Mouse (Mus musculus) midbrain, embryonic 14.5 days (tissue): ENCODE results near the gene Snx12. TPM values are rescaled to one million over a fixed set of nuclear protein-coding genes. Genes with fewer than 3 reads are reported as not detected.

Source experiments
- ATAC-seq: fragments of 200-750 bp; cut with Nextera tagmentation; 2 replicates; pipeline ENCODE4 v1.8.0; 2017; ENCODE audit warnings: moderate number of reproducible peaks, moderate library complexity; ENCODE audit not compliant: low FRiP score, low TSS enrichment
- DNase-seq: peaks from one replicate; pipeline ENCODE4 v3.0.0-alpha.2; 2015
- H3K27ac ChIP-seq: fragments of 300-500 bp; sonication (generic); replicated peaks from 2 replicates; pipeline ENCODE4 v1.5.1; 2014; ENCODE audit warnings: mild to moderate bottlenecking, low read depth, low read length, moderate library complexity
- H3K27me3 ChIP-seq: fragments of 300-500 bp; sonication (generic); 2 replicates; pipeline ENCODE4 v1.6.1; 2014; ENCODE audit warnings: low read length, control low read depth, mixed read lengths; ENCODE audit not compliant: control insufficient read depth, insufficient read depth
- H3K36me3 ChIP-seq: fragments of 300-500 bp; sonication (generic); 2 replicates; pipeline ENCODE4 v1.6.1; 2014; ENCODE audit warnings: low read length, control low read depth; ENCODE audit not compliant: control insufficient read depth, insufficient read depth
- H3K4me1 ChIP-seq: fragments of 300-500 bp; sonication (generic); 2 replicates; pipeline ENCODE4 v1.6.1; 2014; ENCODE audit warnings: mild to moderate bottlenecking, antibody characterized with exemption, low read length, control low read depth; ENCODE audit not compliant: control insufficient read depth, insufficient read depth
- H3K4me2 ChIP-seq: fragments of 300-500 bp; sonication (generic); 2 replicates; pipeline ENCODE4 v1.6.1; 2014; ENCODE audit warnings: mild to moderate bottlenecking, low read length, moderate library complexity
- H3K4me3 ChIP-seq: fragments of 300-500 bp; sonication (generic); replicated peaks from 2 replicates; pipeline ENCODE4 v1.5.1; 2014; ENCODE audit warnings: low read depth, low read length
- H3K9ac ChIP-seq: fragments of 300-500 bp; sonication (generic); replicated peaks from 2 replicates; pipeline ENCODE4 v1.6.1; 2014; ENCODE audit warnings: mild to moderate bottlenecking, low read length, moderate library complexity
- H3K9me3 ChIP-seq: fragments of 300-500 bp; sonication (generic); 2 replicates; pipeline ENCODE4 v1.6.1; 2016; ENCODE audit warnings: low read length, control low read depth, mixed read lengths; ENCODE audit not compliant: control insufficient read depth
- WGBS: fragments of 180-500 bp; shearing (Covaris S2); extraction: QIAGEN DNeasy Blood & Tissue Kit; methylation state at CpG from one replicate; pipeline ENCODE4 v1.1.7; 2014; 5-methylcytosine and 5-hydroxymethylcytosine counted together
- polyA plus RNA-seq: library from polyadenylated mRNA; unstranded; fragments of >200 nt; fragmentation: Nextera tagmentation; extraction: Ambion mirVana; gene quantifications from 2 replicates; pipeline ENCODE4 v1.2.1, GENCODE M21; 2014

Snx12 gene
- polyA plus RNA-seq, 1 experiment from 2014 or later = 41.8 TPM

DNA sequence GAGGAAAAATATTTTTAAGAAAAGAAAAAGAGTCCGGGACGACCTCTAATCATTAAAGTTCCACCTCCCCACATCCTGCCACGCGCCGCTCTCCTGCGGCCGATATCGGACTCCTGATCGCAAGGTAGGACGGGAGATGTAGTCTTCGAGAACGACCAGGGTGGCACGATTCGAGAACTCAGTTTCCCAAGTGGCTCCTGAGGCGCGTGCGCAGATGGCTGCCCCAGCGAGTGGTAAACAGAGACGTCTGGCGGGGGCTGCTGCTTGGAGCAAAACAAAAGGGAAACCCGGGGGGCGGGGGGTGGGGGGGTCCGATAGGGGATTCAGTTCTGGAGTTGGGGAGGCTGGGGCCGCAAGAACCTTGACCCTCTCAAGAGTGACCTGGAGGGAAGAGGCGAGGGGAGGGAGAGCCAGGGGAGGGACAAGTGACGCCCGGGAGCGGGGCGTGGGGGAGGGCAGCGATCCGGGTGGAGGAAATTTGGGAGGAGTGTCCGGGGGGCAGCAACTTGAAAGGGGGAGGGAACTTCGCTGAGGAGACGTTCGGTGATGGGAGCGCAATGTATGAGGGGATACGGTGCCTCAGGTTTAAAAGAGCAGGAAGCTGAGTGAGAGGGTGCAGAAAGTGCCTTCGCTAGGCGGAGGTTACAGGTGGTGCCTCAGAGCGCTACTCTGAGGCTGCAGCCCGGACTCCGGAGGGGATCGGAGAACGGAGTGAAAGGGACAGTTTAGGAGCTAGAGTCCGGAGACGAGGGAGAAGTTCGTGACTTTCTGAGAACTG, 31.8 kb upstream of the Snx12 start, which contains the start of gene Foxo4:
TSS of gene Foxo4 (plus strand) at position 577 of the 778 bp plus-strand sequence.
- DNase-seq = peak; percentile 93
- H3K9ac ChIP-seq = peak within 1 kb of the TSS; percentile 20
- no peaks in the 10 kb centered on the region for H3K36me3 ChIP-seq
- no peaks in the 10 kb centered on the region for H3K27me3 ChIP-seq
- H3K4me3 ChIP-seq = peak within 1 kb of the TSS; percentile 47
- peak within 1 kb of the TSS; percentile 70 for H3K4me2 ChIP-seq
- ATAC-seq = peak; percentile 92
- H3K9me3 ChIP-seq = no peaks in the 10 kb centered on the region
- H3K27ac ChIP-seq = no peak within 1 kb of the TSS
- H3K4me1 ChIP-seq = no peaks in the 10 kb centered on the region
- WGBS = 26% methylated on average over 44 of the region's 47 CpGs

DNA sequence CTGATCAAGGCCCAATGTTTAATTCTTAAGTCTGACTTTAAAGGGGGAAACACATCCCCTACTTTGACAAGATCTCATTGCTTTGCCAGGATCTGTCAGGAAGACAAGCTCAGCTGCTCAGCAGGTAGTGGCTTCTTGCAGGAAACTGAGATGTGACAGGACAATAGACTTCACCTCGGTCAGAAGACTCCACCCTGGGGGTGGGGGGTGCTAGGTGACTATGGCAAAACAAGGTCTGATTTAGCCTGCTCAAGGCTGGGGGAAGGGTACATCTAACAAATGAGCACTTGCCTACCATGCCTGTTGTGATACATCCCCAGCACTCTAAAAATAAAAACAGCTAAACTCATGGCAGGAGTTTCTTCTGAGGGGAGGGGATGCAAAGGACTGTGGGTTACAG, 22.6 kb upstream of the Snx12 start:
- 17% methylated on average over 1 of the region's 1 CpGs for WGBS
- no peak overlapping the region for H3K4me3 ChIP-seq
- ATAC-seq = no peak

DNA sequence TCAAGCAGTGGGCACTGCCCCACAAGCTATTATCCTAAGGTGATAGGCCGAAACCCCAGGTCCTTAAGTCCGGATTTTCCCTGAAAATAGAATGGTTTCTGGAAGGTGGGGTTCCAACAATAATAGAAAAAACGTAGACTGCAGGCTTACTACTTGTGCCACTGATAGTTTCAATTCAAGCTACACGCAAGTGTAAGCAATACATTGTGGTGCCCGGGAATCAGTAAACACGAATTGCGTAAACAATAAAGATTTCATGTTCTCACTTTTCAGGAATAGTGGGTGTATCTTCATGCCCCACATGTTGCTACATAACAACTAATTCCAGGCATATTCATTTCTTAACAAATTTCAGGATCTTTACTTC, 416 bp upstream of the Snx12 start:
- no peaks in the 10 kb centered on the region for H3K27me3 ChIP-seq
- DNase-seq = no peak
- 27% methylated on average over 7 of the region's 7 CpGs for WGBS

More for the DNA sequence above, 22.6 kb upstream of the Snx12 start:
- Histone ChIP-seq H3K4me2 (no peak overlapping the region), H3K9me3 (no peaks in the 10 kb centered on the region), H3K27me3 (no peaks in the 10 kb centered on the region), H3K9ac (no peak overlapping the region), H3K27ac (no peak overlapping the region), H3K4me1 (no peaks in the 10 kb centered on the region), H3K36me3 (no peaks in the 10 kb centered on the region)
- no peak for DNase-seq

DNA sequence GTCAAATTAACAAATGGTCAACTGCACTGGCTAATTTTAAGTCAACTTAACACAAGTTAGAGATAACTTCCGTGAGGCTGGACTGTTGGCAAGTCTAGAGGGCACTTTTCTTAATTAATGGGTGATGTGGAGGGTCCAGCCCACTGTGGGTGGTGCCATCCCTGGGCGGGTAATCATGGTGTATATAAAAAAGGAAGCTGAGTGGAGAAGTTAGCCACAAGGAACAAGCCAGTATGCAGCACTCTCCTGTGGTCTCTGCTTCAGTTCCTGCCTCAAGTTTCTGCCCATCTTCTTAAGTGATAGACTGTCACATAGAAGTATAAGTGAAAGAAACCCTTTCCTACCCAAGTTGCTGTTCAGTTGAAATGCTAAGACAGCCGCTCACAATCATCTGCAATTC, 33.1 kb downstream of the Snx12 start:
- no peaks in the 10 kb centered on the region for H3K9me3 ChIP-seq
- H3K9ac ChIP-seq = no peak overlapping the region
- no peak overlapping the region for H3K4me2 ChIP-seq
- no peaks in the 10 kb centered on the region for H3K27me3 ChIP-seq
- ATAC-seq (no peak), DNase-seq (no peak)
- H3K27ac ChIP-seq = no peak overlapping the region
- WGBS = 86% methylated on average over 3 of the region's 3 CpGs
- H3K4me3 ChIP-seq = no peak overlapping the region
- no peaks in the 10 kb centered on the region for H3K4me1 ChIP-seq
- H3K36me3 ChIP-seq = no peaks in the 10 kb centered on the region

More for the DNA sequence above, 416 bp upstream of the Snx12 start:
- H3K9me3 ChIP-seq = no peaks in the 10 kb centered on the region
- H3K4me2 ChIP-seq = peak overlapping the region; percentile 54
- peak overlapping the region; percentile 61 for H3K27ac ChIP-seq
- H3K9ac ChIP-seq = no peak overlapping the region
- peaks cover 7% of the 10 kb centered on the region; the same call in 1 of the 2 replicates for H3K4me1 ChIP-seq
- peak overlapping the region; percentile 55 for H3K4me3 ChIP-seq
- no peaks in the 10 kb centered on the region for H3K36me3 ChIP-seq
- no peak; the same call in 1 of the 2 replicates for ATAC-seq

DNA sequence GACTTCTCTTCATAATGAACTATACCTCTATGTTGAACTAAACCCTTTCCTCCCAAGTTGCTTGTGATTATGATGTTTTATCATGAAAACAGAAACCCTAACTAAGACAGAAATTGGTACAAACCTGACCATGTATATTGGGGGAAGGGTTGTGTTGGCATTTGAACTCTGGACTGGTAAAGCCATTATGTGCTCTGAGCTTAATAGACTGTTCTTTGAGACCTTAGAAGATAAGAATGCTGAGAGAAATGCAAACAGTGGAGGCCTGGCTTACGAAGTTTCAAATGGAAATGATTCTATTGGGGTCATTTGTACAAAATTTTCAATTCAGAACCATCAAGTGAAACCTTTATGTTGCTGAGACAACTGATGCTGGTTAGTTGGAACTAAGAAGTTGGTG, 34.7 kb downstream of the Snx12 start:
- Histone ChIP-seq H3K27ac (no peak overlapping the region), H3K4me2 (no peak overlapping the region), H3K4me1 (no peaks in the 10 kb centered on the region), H3K9me3 (no peaks in the 10 kb centered on the region), H3K4me3 (no peak overlapping the region), H3K9ac (no peak overlapping the region), H3K27me3 (no peaks in the 10 kb centered on the region), H3K36me3 (no peaks in the 10 kb centered on the region)
- 78% methylated on average over 1 of the region's 1 CpGs for WGBS
- ATAC-seq (no peak), DNase-seq (no peak)

DNA sequence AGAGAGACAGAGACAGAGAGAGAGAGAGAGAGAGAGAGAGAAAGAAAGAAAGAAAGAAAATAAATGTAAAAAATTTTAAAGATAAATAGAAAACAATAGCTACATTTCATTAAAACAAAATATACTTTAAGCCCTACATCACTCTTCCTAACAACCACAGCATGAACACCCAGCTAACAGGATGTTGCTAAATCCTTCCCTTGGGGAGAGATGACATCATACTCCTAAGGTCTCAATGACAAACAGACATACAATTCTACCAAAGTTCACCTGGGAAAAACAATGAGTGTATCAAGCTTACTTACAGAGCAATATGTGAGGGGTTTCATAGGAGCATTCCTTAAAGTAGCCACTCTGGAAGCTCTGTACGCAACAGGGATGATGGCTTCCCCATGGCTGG, 49.0 kb downstream of the Snx12 start:
- Histone ChIP-seq H3K4me3 (no peak overlapping the region), H3K36me3 (no peaks in the 10 kb centered on the region), H3K27me3 (no peaks in the 10 kb centered on the region), H3K9ac (no peak overlapping the region), H3K4me2 (no peak overlapping the region), H3K4me1 (no peaks in the 10 kb centered on the region), H3K27ac (no peak overlapping the region), H3K9me3 (no peaks in the 10 kb centered on the region)
- ATAC-seq (no peak), DNase-seq (no peak)
- 81% methylated on average over 1 of the region's 1 CpGs for WGBS

DNA sequence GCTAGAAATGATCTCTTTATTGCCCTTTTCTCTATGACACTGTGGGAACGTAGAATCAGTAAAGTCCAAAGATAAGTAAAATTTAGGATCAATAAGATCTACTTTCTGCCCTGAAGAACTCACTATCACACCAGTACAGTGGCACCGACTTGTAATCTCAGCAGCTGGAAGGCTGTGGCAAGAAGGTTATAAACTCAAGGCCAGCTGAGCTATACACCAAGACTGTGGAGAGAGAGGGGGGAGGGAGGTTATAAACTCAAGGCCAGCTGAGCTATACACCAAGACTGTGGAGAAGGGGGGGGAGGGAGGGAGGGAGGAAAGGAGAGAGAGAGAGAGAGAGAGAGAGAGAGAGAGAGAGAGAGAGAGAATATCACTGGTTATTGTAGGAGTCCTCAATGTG, 53.9 kb downstream of the Snx12 start:
- Histone ChIP-seq H3K4me2 (no peak overlapping the region), H3K27me3 (no peaks in the 10 kb centered on the region), H3K36me3 (no peaks in the 10 kb centered on the region), H3K4me3 (no peak overlapping the region), H3K4me1 (no peaks in the 10 kb centered on the region), H3K9ac (no peak overlapping the region), H3K9me3 (no peaks in the 10 kb centered on the region), H3K27ac (no peak overlapping the region)
- ATAC-seq = no peak
- no peak for DNase-seq
- WGBS = 80% methylated on average over 2 of the region's 2 CpGs

DNA sequence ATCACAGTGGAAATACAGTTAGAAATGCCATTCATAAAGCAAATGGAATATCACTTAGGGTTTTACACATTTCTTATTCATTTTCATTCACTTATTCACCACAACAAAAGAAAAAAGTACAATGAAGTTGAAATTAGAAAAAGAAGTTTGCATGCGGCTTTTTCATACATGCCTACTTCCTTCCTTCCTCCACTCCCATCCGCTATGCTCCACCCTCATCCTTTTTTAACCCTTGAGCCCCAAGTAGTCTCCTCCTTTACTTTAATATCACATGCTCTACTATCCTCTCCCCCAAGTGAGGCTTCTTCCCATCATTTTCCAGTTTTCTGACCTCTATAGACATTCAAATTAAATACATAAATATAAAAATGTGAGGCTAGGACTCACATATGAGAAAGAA, 58.6 kb downstream of the Snx12 start:
- ATAC-seq (no peak), DNase-seq (no peak)
- 79% methylated on average over 2 of the region's 2 CpGs for WGBS
- Histone ChIP-seq H3K9me3 (no peaks in the 10 kb centered on the region), H3K4me3 (no peak overlapping the region), H3K4me1 (no peaks in the 10 kb centered on the region), H3K9ac (no peak overlapping the region), H3K27me3 (no peaks in the 10 kb centered on the region), H3K27ac (no peak overlapping the region), H3K4me2 (no peak overlapping the region), H3K36me3 (no peaks in the 10 kb centered on the region)

DNA sequence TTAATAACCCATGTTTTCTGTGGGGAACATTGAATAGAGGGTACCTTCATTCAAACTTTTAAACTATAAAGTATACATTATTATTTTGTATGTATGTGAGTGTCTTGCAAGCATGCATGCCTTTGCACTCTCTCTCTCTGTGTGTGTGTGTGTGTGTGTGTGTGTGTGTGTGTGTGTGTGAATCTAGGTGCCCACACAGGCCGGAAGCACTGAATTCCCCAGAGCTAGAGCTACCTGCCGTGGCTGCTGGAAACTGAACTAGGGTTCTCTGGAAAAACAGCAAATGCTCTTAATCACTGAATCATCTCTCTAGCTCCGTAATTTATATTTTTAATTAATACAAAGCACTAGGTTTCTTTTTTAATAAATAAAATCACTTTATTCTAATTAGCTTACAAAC, 59.1 kb downstream of the Snx12 start:
- Histone ChIP-seq H3K36me3 (no peaks in the 10 kb centered on the region), H3K9me3 (no peaks in the 10 kb centered on the region), H3K27ac (no peak overlapping the region), H3K4me3 (no peak overlapping the region), H3K4me2 (no peak overlapping the region), H3K9ac (no peak overlapping the region), H3K4me1 (no peaks in the 10 kb centered on the region), H3K27me3 (no peaks in the 10 kb centered on the region)
- ATAC-seq = no peak
- 86% methylated on average over 3 of the region's 3 CpGs for WGBS
- DNase-seq = no peak
